Mouse (Mus musculus) heart, adult 2 months (tissue): Measurements from ENCODE around the gene Jade3. TPM values are rescaled to one million over a fixed set of nuclear protein-coding genes. Genes with fewer than 3 reads are reported as not detected.

ENCODE experiments used
- DNase-seq, 2 experiments: peaks; one replicate each; pipeline ENCODE4 v3.0.0; 2021
- H3K27ac ChIP-seq: fragments of 200-600 bp; 2 replicates; pipeline ENCODE4 v1.8.1; 2022
- H3K27me3 ChIP-seq: fragments of 200-500 bp; 2 replicates; pipeline ENCODE4 v1.6.1; 2012; ENCODE audit warnings: mild to moderate bottlenecking, low read length, inconsistent platforms, mixed read lengths; ENCODE audit not compliant: control insufficient read depth, insufficient read depth
- H3K36me3 ChIP-seq: fragments of 200-500 bp; 2 replicates; pipeline ENCODE4 v1.6.1; 2012; ENCODE audit warnings: low read length, inconsistent platforms; ENCODE audit not compliant: control insufficient read depth, insufficient read depth
- H3K4me1 ChIP-seq: fragments of 200-500 bp; 2 replicates; pipeline ENCODE4 v1.6.1; 2011; ENCODE audit warnings: low read length; ENCODE audit not compliant: control insufficient read depth, insufficient read depth
- H3K4me3 ChIP-seq: fragments of 200-600 bp; 2 replicates; pipeline ENCODE4 v1.8.1; 2022
- H3K79me2 ChIP-seq: fragments of 200-500 bp; replicated peaks from 2 replicates; pipeline ENCODE4 v1.6.1; 2012; ENCODE audit warnings: mild to moderate bottlenecking, inconsistent platforms, low read length, moderate library complexity, mixed read lengths; ENCODE audit not compliant: control insufficient read depth, insufficient read depth
- H3K9ac ChIP-seq: fragments of 200-500 bp; 2 replicates; pipeline ENCODE4 v1.6.1; 2012; ENCODE audit warnings: low read depth, mild to moderate bottlenecking, control low read depth, inconsistent platforms, low read length, mixed read lengths
- CTCF ChIP-seq: fragments of 200-600 bp; IDR thresholded peaks from 2 replicates; pipeline ENCODE4 v1.8.1; 2022; ENCODE audit warnings: antibody characterized with exemption, mild to moderate bottlenecking, moderate library complexity
- EP300 ChIP-seq: fragments of 200-500 bp; IDR thresholded peaks from 2 replicates; pipeline ENCODE4 v1.6.1; 2011; ENCODE audit warnings: low read depth, low read length, control low read depth; ENCODE audit not compliant: insufficient read depth
- POLR2A ChIP-seq: fragments of 200-500 bp; IDR thresholded peaks from 2 replicates; pipeline ENCODE4 v1.6.1; 2011; ENCODE audit warnings: mild to moderate bottlenecking, low read depth, low read length, control low read depth; ENCODE audit not compliant: insufficient read depth
- WGBS: fragments of 180-500 bp; shearing (Covaris S2); methylation state at CpG from one replicate; pipeline ENCODE4 v1.1.7; 2018; 5-methylcytosine and 5-hydroxymethylcytosine counted together
- intact Hi-C: fragments of 180-260 bp; cut with DNase I; formaldehyde crosslinking; loops from one replicate; pipeline ENCODE4 v1.15.1; 2025
- polyA plus RNA-seq: library from polyadenylated mRNA; depleted of rRNA; stranded (reverse); fragments of >200 nt; gene quantifications from 2 replicates; pipeline ENCODE4 v1.2.3, GENCODE M21; 2012
- total RNA-seq, 2 experiments: library from RNA; stranded (reverse); gene quantifications; 2 replicates each; pipeline ENCODE4 v1.2.3; 2021

The Jade3 gene
- total and polyA plus RNA-seq, 3 experiments, result 0.27 to 2.3 (median 1.9) TPM

DNA sequence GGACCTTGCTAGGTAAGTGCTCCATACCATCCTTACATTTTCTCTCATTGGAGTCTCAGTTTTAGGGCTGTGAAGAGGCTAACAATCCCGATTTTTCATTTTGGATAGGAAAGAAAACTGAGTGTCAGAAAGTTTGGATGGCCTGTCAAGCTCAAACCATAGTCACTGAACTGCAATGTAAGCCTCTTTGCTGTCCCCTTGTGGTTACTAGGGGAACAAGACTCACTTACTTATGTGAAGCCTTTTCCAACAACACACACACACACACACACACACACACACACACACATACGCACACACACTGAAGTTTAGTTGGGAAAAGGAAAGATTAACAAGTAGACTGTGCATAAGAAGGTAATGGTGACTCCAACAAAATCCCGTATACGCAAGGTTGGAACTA, 21.4 kb upstream of the Jade3 start:
- 77% methylated on average over 4 of the region's 4 CpGs for WGBS
- no peaks in the 10 kb centered on the region for H3K27me3 ChIP-seq

DNA sequence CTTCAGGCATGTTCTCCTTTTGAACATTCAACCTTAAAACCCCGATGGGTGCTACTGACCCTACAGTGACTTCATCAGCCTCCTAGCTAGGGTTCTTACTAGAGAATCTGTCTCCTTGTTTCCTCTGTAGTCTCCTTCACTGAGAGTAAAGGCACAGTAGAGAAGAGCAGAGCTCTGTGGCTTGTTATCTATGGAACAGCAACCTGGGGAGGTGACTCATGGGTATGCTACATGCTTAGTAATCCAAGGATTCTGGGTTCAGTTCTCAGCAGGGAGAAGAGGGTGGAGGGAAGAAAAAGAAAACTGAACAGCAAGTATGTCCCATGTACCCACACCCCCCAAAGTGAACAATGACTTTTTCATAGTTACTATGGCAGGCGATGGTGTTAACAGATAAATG, 18.6 kb upstream of the Jade3 start:
- Histone ChIP-seq H3K79me2 (no peaks in the 10 kb centered on the region), H3K4me1 (no peaks in the 10 kb centered on the region), H3K36me3 (no peaks in the 10 kb centered on the region), H3K27me3 (no peaks in the 10 kb centered on the region), H3K9ac (no peak overlapping the region), H3K27ac (no peak overlapping the region), H3K4me3 (no peak overlapping the region)
- TF ChIP-seq POLR2A (no peak), CTCF (no peak), EP300 (no peak)
- intact Hi-C loops, result no loop called here
- WGBS, result 87% methylated on average over 2 of the region's 2 CpGs
- DNase-seq, result no peak

More for the DNA sequence above, 21.4 kb upstream of the Jade3 start:
- Histone ChIP-seq H3K4me1 (no peaks in the 10 kb centered on the region), H3K4me3 (no peak overlapping the region), H3K79me2 (no peaks in the 10 kb centered on the region), H3K27ac (no peak overlapping the region), H3K36me3 (no peaks in the 10 kb centered on the region), H3K9ac (no peak overlapping the region)
- TF ChIP-seq CTCF, result peak; percentile 43
- no peak for TF ChIP-seq EP300
- DNase-seq, result no peak
- intact Hi-C loops, result no loop called here

DNA sequence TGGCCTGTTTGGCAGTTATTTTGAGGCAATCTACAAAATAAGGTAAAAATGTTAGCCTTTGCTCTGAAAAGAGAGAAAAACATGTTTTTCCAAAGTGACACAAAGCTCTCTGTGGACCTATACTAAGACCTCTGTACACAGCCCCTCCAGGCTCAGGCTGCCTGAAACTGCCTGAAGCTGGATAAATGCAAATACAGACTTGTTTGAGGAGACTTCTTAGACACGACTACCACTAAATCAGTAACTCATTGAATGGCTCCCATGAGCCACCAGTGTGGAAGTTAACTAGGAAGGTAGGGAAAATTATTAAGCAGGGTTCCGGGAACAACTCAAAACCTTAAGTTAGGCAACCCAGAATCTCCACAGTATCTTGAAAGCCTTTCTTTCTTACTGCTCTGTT, 17.8 kb upstream of the Jade3 start:
- no peaks in the 10 kb centered on the region for H3K27me3 ChIP-seq
- DNase-seq, result no peak
- no peaks in the 10 kb centered on the region for H3K4me1 ChIP-seq
- H3K4me3 ChIP-seq, result no peak overlapping the region
- H3K27ac ChIP-seq, result no peak overlapping the region
- H3K36me3 ChIP-seq, result no peaks in the 10 kb centered on the region
- no peak for TF ChIP-seq POLR2A
- no peak for TF ChIP-seq CTCF
- TF ChIP-seq EP300, result no peak
- no peaks in the 10 kb centered on the region for H3K79me2 ChIP-seq
- intact Hi-C loops, result no loop called here
- 65% methylated on average over 2 of the region's 2 CpGs for WGBS
- no peak overlapping the region for H3K9ac ChIP-seq

DNA sequence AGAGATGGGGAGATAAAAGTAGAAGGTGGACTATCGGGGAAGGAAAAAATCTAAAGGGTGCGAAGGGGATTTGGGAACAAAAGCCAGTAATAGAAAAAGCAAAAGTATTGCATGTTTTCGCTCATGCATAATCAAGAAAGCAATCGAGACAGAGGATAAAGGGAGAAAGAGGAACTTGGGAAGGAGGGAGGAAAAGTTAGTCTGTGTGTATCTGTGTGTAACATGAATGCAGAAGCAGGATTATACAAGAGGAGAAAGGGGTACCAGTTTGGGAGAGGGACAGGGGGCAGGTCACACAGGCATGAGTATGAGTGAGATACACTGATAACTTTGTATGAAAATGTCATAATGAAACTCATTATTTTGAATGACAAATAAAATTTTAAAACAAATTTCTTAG, 14.1 kb upstream of the Jade3 start:
- TF ChIP-seq EP300 (no peak), CTCF (no peak), POLR2A (no peak)
- Histone ChIP-seq H3K27ac (no peak overlapping the region), H3K79me2 (no peaks in the 10 kb centered on the region), H3K27me3 (no peaks in the 10 kb centered on the region), H3K9ac (no peak overlapping the region), H3K4me1 (no peaks in the 10 kb centered on the region), H3K4me3 (no peak overlapping the region), H3K36me3 (no peaks in the 10 kb centered on the region)
- intact Hi-C loops, result no loop called here
- WGBS, result 86% methylated on average over 4 of the region's 4 CpGs
- DNase-seq, result no peak

DNA sequence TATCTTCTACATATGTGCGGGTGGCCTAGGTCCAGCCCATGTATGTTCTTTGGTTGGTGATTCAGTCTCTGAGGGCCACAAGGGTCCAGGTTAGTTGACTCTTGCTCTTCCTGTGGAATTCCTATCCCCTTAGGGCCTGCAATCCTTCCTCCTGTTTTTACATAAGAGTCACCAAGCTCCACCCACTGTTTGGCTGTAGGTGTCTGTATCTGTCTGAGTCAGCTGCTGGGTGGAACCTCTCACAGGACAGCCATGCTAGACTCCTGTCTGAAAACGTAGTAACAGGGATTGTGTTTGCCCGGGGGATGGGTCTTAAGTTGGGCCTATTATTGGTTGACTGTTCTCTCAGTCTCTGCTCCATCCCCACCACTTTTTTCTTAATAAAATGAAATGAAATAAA, 13.3 kb upstream of the Jade3 start:
- DNase-seq, result no peak
- Histone ChIP-seq H3K79me2 (no peaks in the 10 kb centered on the region), H3K9ac (no peak overlapping the region), H3K4me3 (no peak overlapping the region), H3K36me3 (no peaks in the 10 kb centered on the region), H3K4me1 (no peaks in the 10 kb centered on the region), H3K27me3 (no peaks in the 10 kb centered on the region), H3K27ac (no peak overlapping the region)
- WGBS, result 81% methylated on average over 3 of the region's 3 CpGs
- intact Hi-C loops, result no loop called here
- TF ChIP-seq POLR2A (no peak), CTCF (no peak), EP300 (no peak)

DNA sequence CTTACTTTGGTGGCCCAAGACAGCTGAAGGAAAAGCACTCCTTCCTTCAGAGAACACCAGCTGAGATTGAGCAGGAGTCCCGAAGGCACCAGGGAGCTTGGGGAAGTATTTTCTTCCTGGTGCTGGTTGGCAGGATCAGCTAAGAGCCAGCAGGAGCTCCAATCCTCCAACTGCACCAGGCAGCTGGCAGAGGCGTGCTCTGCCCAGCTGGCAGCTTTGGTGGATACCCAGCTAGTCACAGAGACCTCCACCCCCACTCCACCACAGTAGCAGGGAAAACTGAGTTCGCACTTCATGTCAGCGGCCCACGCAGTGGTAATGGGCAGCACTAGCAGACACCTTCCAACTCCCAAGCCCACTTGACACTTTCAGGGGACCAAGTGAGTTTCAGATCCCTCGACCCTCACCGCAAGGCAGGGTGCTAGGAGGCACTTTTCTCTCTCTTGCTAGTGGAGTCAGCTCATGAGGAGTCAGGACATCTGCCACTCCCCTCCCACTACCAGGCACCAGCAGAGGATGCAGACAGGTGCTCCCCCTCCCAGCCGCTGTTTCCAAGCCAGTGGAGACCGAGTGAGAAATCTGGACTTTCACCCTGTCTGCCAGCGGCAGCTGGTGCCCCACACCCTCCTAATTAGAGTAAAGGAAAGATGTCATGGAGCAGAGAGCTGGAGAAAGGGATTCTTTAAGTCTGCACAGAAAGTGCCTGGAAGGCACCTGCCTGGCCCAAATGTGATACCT, 10.4 kb upstream of the Jade3 start:
- Histone ChIP-seq H3K4me3 (no peak overlapping the region), H3K27ac (no peak overlapping the region), H3K27me3 (no peaks in the 10 kb centered on the region), H3K79me2 (no peaks in the 10 kb centered on the region), H3K4me1 (no peaks in the 10 kb centered on the region), H3K9ac (no peak overlapping the region), H3K36me3 (no peaks in the 10 kb centered on the region)
- TF ChIP-seq EP300 (no peak), CTCF (no peak), POLR2A (no peak)
- intact Hi-C loops, result no loop called here
- DNase-seq, result no peak
- 55% methylated on average over 10 of the region's 10 CpGs for WGBS

DNA sequence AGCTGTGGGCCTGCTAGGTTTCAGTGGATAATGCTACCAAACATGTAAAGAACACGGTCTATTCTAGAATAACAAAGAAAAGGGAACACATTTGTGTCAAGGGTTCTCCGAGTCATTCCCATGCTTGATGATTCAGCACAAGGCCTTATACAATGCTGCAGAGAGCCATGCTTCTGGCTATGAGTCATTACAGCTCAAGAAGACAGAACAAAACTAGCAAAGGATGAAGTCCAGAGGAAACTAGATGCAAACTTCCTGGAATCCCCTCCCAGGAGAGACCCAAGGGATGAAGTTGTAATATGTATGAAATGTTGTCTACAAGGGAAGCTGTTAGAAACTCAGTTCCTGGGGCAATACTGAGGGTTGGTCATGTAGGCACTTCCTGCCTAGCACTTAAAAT, 7.0 kb upstream of the Jade3 start:
- Histone ChIP-seq H3K4me1 (no peaks in the 10 kb centered on the region), H3K79me2 (no peaks in the 10 kb centered on the region), H3K4me3 (no peak overlapping the region), H3K9ac (no peak overlapping the region), H3K27me3 (no peaks in the 10 kb centered on the region), H3K36me3 (no peaks in the 10 kb centered on the region), H3K27ac (no peak overlapping the region)
- 62% methylated on average over 2 of the region's 2 CpGs for WGBS
- intact Hi-C loops, result no loop called here
- TF ChIP-seq CTCF (no peak), EP300 (no peak), POLR2A (no peak)
- DNase-seq, result no peak
